Mouse (Mus musculus) heart, embryonic 14.5 days (tissue): ENCODE data around the gene Mapkapk5. TPM values are rescaled to one million over a fixed set of nuclear protein-coding genes. Genes with fewer than 3 reads are reported as not detected.
"Not testable (repeated sequence)": the region's sequence is repeated elsewhere in the genome, so short reads cannot be mapped to it uniquely, and the experiment has no call there.

ENCODE experiments used
- ATAC-seq: fragments of 200-750 bp; cut with Nextera tagmentation; 2 replicates; pipeline ENCODE4 v1.8.0; 2017; ENCODE audit warnings: low read depth, moderate TSS enrichment; ENCODE audit not compliant: insufficient number of reproducible peaks, insufficient read depth, low FRiP score
- H3K27ac ChIP-seq, 2 experiments: fragments of 200-500 bp in 1 of 2; fragments of 300-500 bp in 1 of 2; sonication (generic) in 1 of 2; replicated peaks in 1 of 2; 2 replicates each; pipeline ENCODE4 v1.5.1; 2012 to 2014; ENCODE audit warnings: low read depth in 2 of 2, low read length in 2 of 2, control low read depth in 1 of 2, mild to moderate bottlenecking in 1 of 2, mixed read lengths in 1 of 2; ENCODE audit not compliant: control insufficient read depth in 1 of 2, insufficient read depth in 1 of 2
- H3K27me3 ChIP-seq: fragments of 300-500 bp; sonication (generic); 2 replicates; pipeline ENCODE4 v1.6.1; 2014; ENCODE audit warnings: mild to moderate bottlenecking, low read length, control low read depth; ENCODE audit not compliant: control insufficient read depth, insufficient read depth
- H3K36me3 ChIP-seq: fragments of 300-500 bp; sonication (generic); 2 replicates; pipeline ENCODE4 v1.6.1; 2014; ENCODE audit warnings: mild to moderate bottlenecking, control low read depth, low read length, mixed read lengths; ENCODE audit not compliant: control insufficient read depth, insufficient read depth
- H3K4me1 ChIP-seq, 2 experiments: fragments of 200-500 bp in 1 of 2; fragments of 300-500 bp in 1 of 2; sonication (generic) in 1 of 2; 2 replicates each; pipeline ENCODE4 v1.6.1; 2012 to 2014; ENCODE audit warnings: low read length in 2 of 2, control low read depth in 1 of 2, mixed read lengths in 1 of 2; ENCODE audit not compliant: control insufficient read depth in 2 of 2, insufficient read depth in 2 of 2
- H3K4me2 ChIP-seq: fragments of 300-500 bp; sonication (generic); 2 replicates; pipeline ENCODE4 v1.6.1; 2014; ENCODE audit warnings: mild to moderate bottlenecking, low read length
- H3K4me3 ChIP-seq, 2 experiments: fragments of 200-500 bp in 1 of 2; fragments of 300-500 bp in 1 of 2; sonication (generic) in 1 of 2; 2 replicates each; pipeline ENCODE4 v1.5.1; 2012 to 2014; ENCODE audit warnings: low read length in 2 of 2, mild to moderate bottlenecking in 2 of 2, control low read depth in 1 of 2, low read depth in 1 of 2, moderate library complexity in 1 of 2; ENCODE audit not compliant: control insufficient read depth in 1 of 2, insufficient read depth in 1 of 2
- H3K9ac ChIP-seq: fragments of 300-500 bp; sonication (generic); 2 replicates; pipeline ENCODE4 v1.6.1; 2014; ENCODE audit warnings: mild to moderate bottlenecking, low read length
- H3K9me3 ChIP-seq: fragments of 300-500 bp; sonication (generic); 2 replicates; pipeline ENCODE4 v1.6.1; 2016; ENCODE audit warnings: low read length, control low read depth; ENCODE audit not compliant: control insufficient read depth
- WGBS: fragments of 180-500 bp; shearing (Covaris S2); extraction: QIAGEN DNeasy Blood & Tissue Kit; methylation state at CpG from one replicate; pipeline ENCODE4 v1.1.7; 2014; 5-methylcytosine and 5-hydroxymethylcytosine counted together
- polyA plus RNA-seq: library from polyadenylated mRNA; unstranded; fragments of >200 nt; fragmentation: Nextera tagmentation; extraction: Ambion mirVana; gene quantifications from 2 replicates; pipeline ENCODE4 v1.2.1, GENCODE M21; 2014

Mapkapk5 gene
- polyA plus RNA-seq, 1 experiment from 2014 or later = 43.7 TPM

DNA sequence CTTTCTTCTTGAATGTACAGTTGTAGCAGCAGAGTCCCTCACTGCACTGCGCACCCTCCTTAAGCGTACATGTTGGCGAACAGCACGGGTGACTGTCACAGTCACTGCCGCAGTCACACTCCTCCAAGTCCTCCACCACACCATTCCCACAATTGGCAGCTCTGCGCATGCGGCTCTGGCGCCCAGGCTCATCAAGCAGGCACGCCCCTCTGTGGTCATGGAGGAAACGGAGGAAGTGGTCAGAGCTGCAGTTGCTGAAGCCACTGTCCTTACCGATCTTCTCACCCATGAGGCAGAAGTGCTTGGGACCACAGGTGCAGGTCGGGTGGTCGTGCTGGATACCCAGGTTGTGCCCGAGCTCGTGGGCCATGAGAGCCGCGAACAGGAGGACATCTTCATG lies 25.9 kb downstream of the Mapkapk5 start:
- not testable (repeated sequence) for H3K27me3 ChIP-seq, H3K27ac ChIP-seq, H3K4me1 ChIP-seq, H3K4me2 ChIP-seq, H3K9me3 ChIP-seq, H3K9ac ChIP-seq, ATAC-seq, H3K4me3 ChIP-seq
- WGBS = 90% methylated on average over 11 of the region's 17 CpGs
- H3K36me3 ChIP-seq = peaks cover 61% of the 10 kb centered on the region

DNA sequence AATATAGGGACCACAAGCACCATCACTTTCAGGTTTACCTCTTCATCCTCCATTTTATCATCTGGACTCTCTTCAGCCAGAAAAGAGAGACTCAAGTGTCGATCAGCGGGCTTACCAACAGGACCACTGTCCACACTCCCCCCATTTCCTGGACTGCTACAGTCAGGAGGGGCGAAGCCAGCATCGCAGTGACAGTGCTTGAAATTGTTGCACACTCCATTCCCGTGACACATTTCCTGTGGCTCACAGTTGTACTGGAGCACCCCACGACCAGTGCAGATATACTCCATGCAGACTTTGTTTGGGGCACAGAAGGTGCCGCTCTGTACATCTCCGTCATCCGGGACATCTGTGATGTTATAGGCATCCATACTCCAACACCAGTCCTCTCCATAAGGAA lies 26.7 kb downstream of the Mapkapk5 start:
- Histone ChIP-seq H3K4me1 (no peaks in the 10 kb centered on the region), H3K4me3 (no peak overlapping the region), H3K27ac (no peak overlapping the region), H3K9ac (no peak overlapping the region), H3K9me3 (no peaks in the 10 kb centered on the region), H3K27me3 (no peaks in the 10 kb centered on the region), H3K36me3 (peaks cover 53% of the 10 kb centered on the region), H3K4me2 (no peak overlapping the region)
- ATAC-seq = no peak
- WGBS = 86% methylated on average over 9 of the region's 9 CpGs

DNA sequence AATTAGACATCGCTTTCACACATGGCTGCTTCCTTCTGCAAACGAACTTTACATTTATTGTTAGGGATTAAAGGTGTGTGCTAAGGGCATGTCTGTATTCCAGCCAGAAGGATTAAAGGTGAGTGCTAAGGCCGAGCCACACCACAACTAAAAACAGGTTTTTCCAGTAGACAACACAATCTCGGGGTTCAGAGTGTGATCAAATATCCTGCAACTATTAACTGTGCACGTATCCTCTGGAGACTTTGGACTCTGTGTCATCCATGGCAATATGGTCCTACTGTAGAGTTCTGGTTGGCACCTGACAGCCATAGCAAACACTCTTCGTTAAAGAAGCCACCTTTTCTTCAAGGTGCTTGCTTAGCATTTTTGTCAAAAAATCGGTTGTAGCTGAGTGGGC lies 35.7 kb downstream of the Mapkapk5 start:
- Histone ChIP-seq H3K4me3 (no peak overlapping the region), H3K4me2 (no peak overlapping the region), H3K9me3 (no peaks in the 10 kb centered on the region), H3K4me1 (peaks cover 3% of the 10 kb centered on the region in 2 experiments; a peak in 2 of 4 replicates), H3K36me3 (no peaks in the 10 kb centered on the region), H3K27me3 (no peaks in the 10 kb centered on the region), H3K9ac (no peak overlapping the region), H3K27ac (no peak overlapping the region)
- ATAC-seq = no peak
- 80% methylated on average over 7 of the region's 7 CpGs for WGBS

DNA sequence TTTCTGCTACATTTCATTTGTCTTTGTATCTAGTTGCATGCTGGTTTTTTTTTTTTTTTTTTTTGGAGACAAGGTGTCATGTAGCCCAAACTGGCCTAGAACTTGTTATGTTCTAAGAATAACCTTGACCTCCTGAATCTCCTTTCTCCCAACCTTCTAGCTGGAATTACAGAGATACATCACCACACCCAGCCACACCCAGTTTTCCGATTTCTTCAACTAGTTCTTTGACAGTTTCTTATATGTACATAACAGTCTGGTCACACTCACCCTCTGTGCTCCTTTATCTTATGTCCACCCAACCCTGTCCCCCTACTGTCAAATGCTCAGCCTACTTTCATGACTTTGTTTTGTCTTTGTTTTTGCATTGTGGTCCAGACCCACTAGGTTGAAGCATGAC lies 38.9 kb downstream of the Mapkapk5 start:
- no peak overlapping the region for H3K27ac ChIP-seq
- H3K9me3 ChIP-seq = no peaks in the 10 kb centered on the region
- no peak overlapping the region for H3K4me3 ChIP-seq
- H3K27me3 ChIP-seq = no peaks in the 10 kb centered on the region
- H3K4me2 ChIP-seq = no peak overlapping the region
- 66% methylated on average over 1 of the region's 1 CpGs for WGBS
- no peaks in the 10 kb centered on the region for H3K36me3 ChIP-seq
- peaks cover 3% of the 10 kb centered on the region in 2 experiments; a peak in 2 of 4 replicates for H3K4me1 ChIP-seq
- ATAC-seq = no peak
- no peak overlapping the region for H3K9ac ChIP-seq

DNA sequence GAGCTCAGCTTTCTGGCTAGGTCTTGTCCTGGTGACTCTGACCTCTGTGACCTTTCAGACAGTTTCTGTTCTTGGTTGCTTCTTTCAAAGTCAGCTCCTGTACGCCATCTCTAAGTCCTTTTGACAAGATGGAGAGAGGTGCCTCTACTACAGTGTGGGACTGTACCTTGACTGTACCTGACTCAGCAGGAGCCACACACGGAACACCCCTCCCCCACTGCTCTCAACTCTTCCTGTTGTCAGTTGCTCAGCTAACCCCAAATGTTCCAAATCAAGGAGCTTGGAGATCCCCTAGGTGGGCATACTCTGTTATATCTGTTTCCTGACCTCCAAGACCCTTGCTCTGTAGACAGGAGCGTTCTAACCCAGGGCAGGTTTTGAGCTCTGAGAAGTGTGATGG lies 42.5 kb downstream of the Mapkapk5 start, which contains the start of gene Adam1b:
Adam1b (minus strand) TSS at position 205 of the 400 bp plus-strand sequence.
- Histone ChIP-seq H3K9ac (no peak within 1 kb of the TSS), H3K27me3 (no peaks in the 10 kb centered on the region), H3K27ac (no peak within 1 kb of the TSS), H3K4me3 (no peak within 1 kb of the TSS), H3K36me3 (no peaks in the 10 kb centered on the region), H3K4me2 (no peak within 1 kb of the TSS), H3K4me1 (peaks cover 3% of the 10 kb centered on the region in 2 experiments; a peak in 2 of 4 replicates), H3K9me3 (no peaks in the 10 kb centered on the region)
- ATAC-seq = no peak
- WGBS = 73% methylated on average over 3 of the region's 3 CpGs

DNA sequence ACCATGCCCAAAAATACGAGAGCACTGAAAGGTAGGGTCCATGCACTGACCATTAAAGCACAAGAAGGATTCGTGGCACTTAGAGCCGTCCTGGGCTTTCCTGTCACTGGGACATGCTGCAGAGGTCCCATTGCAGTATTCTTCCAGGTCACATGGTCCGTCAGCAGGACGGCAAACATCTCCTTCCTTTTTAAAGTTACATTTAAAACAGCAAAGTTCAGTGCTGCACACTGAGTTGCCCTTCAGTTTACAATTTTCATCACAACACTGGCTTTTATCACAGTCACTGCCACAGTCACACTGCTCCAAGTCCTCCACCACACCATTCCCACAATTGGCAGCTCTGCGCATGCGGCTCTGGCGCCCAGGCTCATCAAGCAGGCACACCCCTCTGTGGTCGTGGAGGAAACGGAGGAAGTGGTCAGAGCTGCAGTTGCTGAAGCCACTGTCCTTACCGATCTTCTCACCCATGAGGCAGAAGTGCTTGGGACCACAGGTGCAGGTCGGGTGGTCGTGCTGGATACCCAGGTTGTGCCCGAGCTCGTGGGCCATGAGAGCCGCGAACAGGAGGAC lies 44.2 kb downstream of the Mapkapk5 start:
- not testable (repeated sequence) for H3K4me1 ChIP-seq, H3K36me3 ChIP-seq, H3K9me3 ChIP-seq, H3K27me3 ChIP-seq, ATAC-seq, H3K4me2 ChIP-seq, H3K4me3 ChIP-seq, H3K9ac ChIP-seq, H3K27ac ChIP-seq
- 61% methylated on average over 10 of the region's 17 CpGs for WGBS

DNA sequence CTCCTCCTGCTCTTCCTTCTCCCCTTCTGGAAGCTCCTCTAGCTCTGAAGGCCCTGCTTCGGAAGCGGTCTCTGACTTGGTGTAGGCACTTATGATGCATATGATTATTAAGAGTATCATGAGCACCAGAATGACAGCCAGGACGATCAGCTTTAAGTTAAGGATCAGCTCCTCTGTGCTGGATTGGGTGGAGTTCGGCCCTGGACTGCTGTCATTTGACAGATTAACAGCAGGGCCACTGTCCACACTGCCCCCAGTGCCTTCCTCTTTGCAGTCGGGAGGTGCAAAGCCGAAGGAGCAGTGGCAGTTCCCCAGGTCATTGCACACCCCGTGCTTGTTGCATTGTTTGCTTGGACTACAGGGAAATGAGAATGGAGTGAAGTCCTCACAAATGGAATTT lies 45.0 kb downstream of the Mapkapk5 start:
- Histone ChIP-seq H3K9ac (no peak overlapping the region), H3K4me3 (no peak overlapping the region), H3K4me2 (no peak overlapping the region), H3K27ac (no peak overlapping the region), H3K9me3 (no peaks in the 10 kb centered on the region), H3K36me3 (no peaks in the 10 kb centered on the region), H3K27me3 (no peaks in the 10 kb centered on the region), H3K4me1 (no peaks in the 10 kb centered on the region)
- no peak for ATAC-seq
- WGBS = 60% methylated on average over 7 of the region's 7 CpGs

DNA sequence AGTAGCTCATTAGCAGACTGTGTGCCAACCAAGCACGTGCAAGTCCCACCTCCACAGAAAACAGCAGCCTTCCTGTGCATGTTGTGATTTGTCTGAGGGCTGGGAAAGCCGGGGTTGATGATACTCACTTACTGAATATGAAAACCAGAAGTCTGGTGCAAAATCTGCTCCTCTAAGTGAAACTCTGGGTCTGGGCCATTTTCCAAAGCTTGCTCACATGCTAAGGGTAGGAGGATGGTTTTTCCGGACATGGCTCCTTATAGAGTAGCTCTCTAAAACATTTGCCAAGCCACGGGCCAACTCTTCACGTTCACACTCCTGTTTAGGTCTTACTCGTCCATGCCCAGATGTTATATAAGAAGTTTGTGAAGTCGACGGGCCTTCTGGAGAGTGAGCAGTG lies 52.4 kb downstream of the Mapkapk5 start:
- no peak overlapping the region for H3K4me3 ChIP-seq
- no peak overlapping the region for H3K27ac ChIP-seq
- 67% methylated on average over 8 of the region's 8 CpGs for WGBS
- H3K27me3 ChIP-seq = no peaks in the 10 kb centered on the region
- no peak overlapping the region for H3K9ac ChIP-seq
- no peaks in the 10 kb centered on the region for H3K9me3 ChIP-seq
- H3K4me2 ChIP-seq = no peak overlapping the region
- ATAC-seq = no peak
- H3K36me3 ChIP-seq = no peaks in the 10 kb centered on the region
- H3K4me1 ChIP-seq = no peaks in the 10 kb centered on the region
